Mouse (Mus musculus): ENCODE data around the gene Cnr2.

DNA sequence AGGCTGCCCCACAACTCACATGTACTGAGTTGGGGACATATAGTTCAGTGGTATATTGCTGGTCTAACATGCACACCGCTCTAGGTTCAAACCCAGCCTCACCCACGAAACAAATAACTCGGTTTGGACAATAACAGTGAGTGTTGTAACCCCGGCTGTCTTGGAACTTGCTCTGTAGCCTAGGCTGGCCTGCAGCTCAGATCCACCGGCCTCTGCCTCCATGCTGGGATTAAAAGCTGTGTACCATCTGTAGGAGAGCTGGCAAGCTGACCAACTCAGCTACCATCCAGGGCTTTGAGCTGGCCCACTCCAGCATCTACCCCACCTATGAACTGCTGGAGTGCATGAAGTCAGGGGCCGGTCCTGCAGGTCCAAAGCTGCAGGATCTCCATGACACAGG is 15.2 kb upstream of the Cnr2 start:
- no peak for TF ChIP-seq POLR2A (IDR thresholded peaks at IDR 0.05; ENCODE audit: insufficient read length, low read depth)
- TF ChIP-seq USF1 (IDR thresholded peaks at IDR 0.05; ENCODE audit: low read depth): no peak
- TF ChIP-seq CEBPB (IDR thresholded peaks at IDR 0.05; ENCODE audit: insufficient read depth, poor library complexity, severe bottlenecking): no peak
- TF ChIP-seq TCF12 (IDR thresholded peaks at IDR 0.05; ENCODE audit: insufficient read depth, poor library complexity, severe bottlenecking): no peak
- TF ChIP-seq E2F4 (IDR thresholded peaks at IDR 0.05; ENCODE audit: insufficient read depth): no peak
- TF ChIP-seq POLR2AphosphoS2 (IDR thresholded peaks at IDR 0.05; ENCODE audit: insufficient read length, low read depth): no peak
- TF ChIP-seq REST (IDR thresholded peaks at IDR 0.05; ENCODE audit: insufficient read depth, insufficient read length): no peak

All from myocyte (in vitro differentiated cells).